Mouse (Mus musculus) spleen, postnatal 14 days (tissue): ENCODE data around the gene Helt.
"Not testable (repeated sequence)": the region's sequence is repeated elsewhere in the genome, so short reads cannot be mapped to it uniquely, and the experiment has no call there.

ENCODE experiments used
- DNase-seq, 2 experiments: peaks; one replicate each; pipeline ENCODE4 v3.0.0; 2021 to 2022; ENCODE audit warnings: low spot score in 2 of 2

Helt gene

DNA sequence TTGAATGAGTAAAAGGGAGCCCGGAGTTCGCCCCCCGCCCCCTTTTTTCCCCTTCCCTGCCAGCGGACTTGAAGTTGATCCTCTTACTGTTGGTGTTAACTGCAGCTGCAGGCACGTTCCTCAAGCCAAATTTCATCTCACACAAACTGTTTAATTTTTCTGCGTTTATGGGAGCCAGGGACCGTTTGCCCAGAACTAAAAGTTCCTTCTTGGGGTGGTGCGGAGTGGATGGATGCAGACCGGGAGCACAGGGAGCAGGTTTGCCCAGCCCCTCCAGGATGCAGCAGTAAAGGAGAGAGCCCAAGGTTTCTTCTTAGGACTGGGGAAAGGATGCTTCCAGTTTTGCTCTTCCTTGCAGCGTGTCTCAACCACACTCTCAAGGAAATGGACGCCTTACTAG lies 2.1 kb upstream of the Helt start:
- no peak for DNase-seq

DNA sequence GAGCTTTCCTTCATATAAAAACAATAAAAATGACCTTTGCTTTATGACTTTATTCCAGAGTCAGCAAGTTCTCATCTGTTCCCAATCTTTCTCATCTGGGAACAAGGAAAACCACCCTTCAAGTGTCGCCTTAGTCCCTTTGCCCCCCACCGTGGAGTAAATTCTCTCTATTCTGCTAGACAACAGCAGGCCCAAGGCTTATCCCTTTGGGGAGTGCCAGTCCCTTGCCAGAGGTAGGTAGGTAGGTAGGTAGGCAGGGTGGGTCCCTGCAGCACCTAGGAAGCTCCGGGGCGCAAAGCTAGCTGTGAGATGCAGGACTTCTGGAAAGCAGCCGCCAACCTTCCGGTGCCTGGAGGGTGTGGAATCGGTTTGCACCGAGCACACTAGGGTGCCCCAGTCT lies 1.5 kb upstream of the Helt start:
- no peak for DNase-seq

- no peak for DNase-seq
Measured at GRCm38 (mm10) chr8:46295101-46295534, 647 bp upstream of the Helt start.

DNA sequence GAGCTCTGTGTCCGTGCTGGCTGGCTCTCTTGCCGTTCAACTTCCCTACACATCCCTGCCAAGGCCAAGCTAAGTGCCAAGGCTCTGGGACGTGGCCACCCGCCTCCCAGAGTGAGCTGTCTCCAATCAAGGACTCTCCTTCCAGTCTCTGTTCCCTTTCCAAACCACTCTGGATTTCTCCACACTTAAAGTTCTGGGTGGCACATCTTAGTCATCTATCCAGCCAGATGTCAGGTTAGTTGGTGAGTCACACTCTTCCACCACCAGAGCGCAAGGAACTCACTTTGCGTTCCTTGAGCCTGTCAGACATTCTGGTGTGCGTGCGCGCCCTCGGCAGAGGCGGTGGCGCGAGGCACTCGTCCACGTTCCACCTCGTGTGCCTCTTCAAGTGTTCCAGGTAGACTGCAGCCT lies 725 bp downstream of the Helt start:
- DNase-seq: no peak

- DNase-seq: no peak
Measured at GRCm38 (mm10) chr8:46293201-46293600, 1.3 kb downstream of the Helt start.

- no peak for DNase-seq
Measured at GRCm38 (mm10) chr8:46291931-46292675, 2.4 kb downstream of the Helt start.

DNA sequence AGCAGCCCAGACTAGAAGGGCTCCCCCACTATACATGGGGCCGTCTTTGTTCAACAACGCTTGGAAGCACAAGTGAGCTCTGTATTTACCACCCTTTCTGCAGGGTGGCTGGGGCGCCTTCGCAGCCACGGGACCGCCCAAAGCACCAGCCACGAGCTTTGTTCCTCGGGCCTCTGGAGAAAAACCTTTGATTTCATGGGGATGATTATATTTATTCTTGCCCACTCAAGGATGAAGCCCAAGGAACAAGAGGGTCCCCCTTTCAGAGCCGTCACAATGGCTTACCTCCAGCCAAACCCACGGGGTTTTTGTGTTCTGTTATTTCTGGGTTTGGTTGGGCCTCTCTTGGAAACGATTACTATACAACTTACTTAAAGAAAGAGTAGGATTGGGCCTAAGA lies 5.2 kb downstream of the Helt start:
- no peak for DNase-seq

DNA sequence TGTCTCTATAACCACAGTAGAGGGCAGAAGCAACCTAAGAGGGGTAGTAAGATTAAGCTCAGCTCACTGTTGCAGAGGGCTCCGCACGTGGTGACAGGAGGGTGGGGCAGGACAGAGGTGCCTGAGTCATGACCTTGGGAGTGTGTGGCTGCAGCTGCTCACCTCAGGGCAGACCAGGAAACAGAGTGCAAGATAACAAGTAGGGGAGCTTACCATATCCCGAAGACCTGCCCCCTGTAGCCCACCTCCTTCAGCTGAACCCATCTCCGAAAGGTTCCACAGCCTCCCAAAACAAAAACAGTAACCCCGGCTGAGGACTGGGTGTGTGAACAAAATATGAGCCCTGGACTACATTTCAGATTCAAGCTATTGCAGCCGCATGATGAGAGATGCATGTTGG lies 6.5 kb downstream of the Helt start:
- DNase-seq: no peak

GRCm38 (mm10) chr8:46285980-46286379 lies 8.5 kb downstream of the Helt start:
- DNase-seq: no peak

DNA sequence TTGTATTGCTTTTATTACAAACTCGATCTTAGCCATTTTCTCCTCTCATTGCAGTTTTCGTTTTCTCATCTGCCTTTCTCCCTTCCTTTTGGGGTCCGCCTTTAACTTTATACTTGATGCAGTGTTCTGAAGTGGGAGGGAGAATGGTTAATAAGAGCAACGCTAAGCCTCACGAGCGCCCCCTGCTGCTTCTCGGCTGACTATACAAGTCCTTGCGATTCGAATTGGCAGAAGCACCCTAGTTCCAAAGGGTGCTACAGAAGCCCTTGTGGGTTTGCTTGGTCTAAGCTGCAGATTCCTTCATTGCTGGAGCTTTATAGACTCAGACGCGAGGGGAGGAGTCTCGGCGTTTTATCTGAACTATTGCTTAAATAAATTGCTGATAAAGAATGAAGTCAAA lies 12.9 kb downstream of the Helt start:
- DNase-seq: peak; percentile 30 to 42

GRCm38 (mm10) chr8:46276939-46277338 lies 17.5 kb downstream of the Helt start:
- DNase-seq: no peak

- no peak for DNase-seq
Measured at GRCm38 (mm10) chr8:46270741-46271140, 23.7 kb downstream of the Helt start.

DNA sequence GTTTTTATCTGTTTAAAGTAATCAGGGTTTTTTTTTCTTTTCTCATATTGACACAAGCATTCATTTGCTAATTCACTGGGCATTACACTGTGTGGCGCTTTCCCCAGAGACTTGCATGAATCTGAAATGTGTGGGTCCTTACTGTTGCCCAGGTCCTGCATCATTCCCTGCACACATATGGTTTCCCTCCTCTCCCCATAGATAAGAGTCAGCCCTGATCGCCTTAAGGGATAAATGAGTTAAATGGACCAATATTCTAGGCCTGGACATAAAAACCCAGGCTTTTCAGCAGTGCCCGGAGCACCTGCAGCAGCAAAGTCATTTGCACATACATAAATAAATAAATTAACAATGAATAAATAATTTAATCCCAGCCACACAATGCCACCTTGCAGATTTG lies 24.3 kb downstream of the Helt start:
- DNase-seq: no peak

DNA sequence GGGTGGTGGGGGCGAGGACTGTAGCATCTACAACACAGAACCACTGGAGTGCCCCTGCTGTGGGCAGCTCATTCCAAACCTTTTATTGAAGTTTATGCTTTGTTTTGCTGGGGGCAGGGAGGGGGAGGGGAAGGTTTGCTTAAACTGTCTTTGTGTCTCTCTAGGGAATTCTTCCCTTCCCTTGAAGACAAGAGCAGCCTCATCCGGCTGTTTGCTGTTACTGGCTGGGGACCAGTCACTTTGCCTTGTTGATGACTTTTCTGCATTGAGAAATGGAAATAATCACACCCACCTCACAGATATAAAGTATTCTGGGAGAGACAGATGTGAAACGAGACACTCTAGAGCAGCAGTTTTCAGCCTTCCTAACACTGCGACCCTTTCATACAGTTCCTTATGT lies 27.7 kb downstream of the Helt start:
- no peak for DNase-seq

DNA sequence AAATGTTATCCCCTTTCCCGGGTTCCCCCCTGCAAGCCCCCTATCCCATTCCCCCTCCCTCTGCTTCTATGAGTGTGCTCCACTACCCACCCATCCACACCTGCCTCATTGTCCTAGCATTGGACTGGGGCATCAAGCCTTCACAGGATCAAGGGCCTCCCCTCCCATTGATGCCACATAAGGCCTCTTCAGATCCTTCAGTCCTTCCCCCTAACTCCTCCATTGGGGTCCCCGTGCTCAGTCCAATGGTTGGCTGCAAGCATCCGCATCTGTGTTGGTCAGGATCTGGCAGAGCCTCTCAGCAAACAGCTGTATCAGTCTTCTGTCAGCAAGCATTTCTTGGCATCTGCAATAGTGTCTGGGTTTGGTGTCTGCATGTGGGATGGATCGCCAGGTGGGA lies 30.3 kb downstream of the Helt start:
- DNase-seq: not testable (repeated sequence)

DNA sequence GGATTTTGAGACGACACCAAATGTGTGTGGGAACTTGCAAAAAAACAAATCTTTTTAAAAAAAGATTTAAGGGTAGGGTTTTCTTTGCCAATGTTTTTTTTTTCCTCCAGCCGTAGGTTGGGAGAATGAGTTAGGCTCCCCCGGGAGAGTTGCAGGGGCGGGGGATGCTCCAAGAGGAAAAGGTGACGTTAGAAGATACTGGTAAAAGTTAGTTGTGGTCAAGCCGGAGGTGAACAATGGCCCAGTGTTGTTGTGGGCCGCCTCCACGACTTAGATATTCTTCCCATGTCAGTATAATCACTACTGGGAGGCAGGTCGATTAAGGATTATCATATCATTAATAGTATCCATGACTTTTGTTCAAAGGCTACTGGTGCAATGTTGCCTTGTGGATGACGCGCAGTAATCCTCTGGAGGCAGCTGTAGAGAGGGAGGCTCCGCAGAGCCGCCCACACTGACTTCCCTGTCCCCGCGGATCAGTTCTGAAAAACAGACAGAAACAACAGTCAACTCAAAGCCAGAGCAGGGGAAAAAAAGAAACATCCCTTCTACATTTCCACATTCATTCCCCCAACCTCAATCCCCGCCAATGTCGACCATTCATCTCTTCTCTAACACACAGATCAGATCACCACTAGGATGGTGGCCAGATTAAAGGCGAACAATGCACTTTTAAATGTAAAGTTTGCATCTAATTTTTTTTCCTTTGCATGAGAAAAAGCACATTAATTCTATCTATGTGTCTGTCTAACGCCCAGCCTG lies 36.4 kb downstream of the Helt start:
- DNase-seq: no peak

- no peak for DNase-seq
Measured at GRCm38 (mm10) chr8:46252456-46252855, 42.0 kb downstream of the Helt start.

- DNase-seq: no peak
Measured at GRCm38 (mm10) chr8:46251561-46251960, 42.9 kb downstream of the Helt start.

DNA sequence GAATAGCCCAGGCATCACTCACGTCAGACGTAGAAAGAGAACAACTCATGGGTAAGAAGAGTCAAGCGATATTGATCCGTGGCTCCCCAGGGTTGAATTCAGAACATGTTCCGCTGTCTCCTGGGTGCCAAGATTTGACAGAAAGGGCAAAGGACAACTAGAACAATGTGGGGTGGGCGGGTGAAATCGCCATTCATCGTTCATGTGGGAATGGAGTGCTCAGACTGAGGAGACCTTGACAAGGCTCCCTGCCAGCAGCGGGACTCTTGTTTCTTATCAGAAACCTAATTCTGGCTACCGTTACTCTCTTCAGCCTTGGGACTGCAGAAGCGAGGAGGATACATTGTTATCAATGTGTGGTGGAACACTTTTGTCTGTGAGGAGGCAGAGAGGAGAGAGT lies 48.1 kb downstream of the Helt start:
- no peak for DNase-seq

- no peak for DNase-seq
Measured at GRCm38 (mm10) chr8:46242946-46243345, 51.5 kb downstream of the Helt start.
